Mouse (Mus musculus): Measurements from ENCODE around the gene Rnf40.

Rnf40 gene

DNA sequence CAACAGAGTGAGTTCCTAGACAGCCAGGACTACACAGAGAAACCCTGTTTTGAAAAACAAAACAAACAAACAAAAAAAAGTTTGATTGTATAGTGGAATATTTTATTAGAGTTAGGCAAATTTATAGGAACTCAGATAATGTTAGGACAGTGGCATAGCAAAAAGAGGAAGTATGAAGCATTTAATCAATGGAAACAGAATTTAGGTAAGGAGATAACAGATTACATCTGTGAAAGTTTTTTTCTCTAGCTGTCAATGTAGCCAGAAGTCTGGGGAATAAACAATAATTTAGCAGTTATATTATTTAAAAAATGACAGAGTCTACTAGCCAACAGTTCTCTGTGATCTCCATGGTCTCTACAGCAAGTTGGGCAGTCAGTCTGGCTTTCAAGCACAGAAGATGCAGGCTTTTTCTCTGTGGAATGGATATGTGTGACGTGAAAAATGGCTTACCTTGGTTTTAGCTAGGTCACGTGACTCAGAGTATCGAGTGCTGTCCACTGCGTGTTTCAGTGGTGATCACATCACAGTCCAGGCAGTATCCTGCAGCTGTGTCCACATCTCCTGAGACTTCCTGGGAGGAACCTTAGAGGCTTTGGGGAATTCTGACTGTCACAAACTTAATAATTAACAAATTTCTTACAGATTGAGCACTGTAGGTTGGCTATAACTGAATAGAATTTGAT lies 60.1 kb downstream of the Rnf40 start:
- peak in 1 of 2 experiments; percentile 43 for DNase-seq (ENCODE audit: inconsistent age in 2 of 2, low spot score in 1 of 2)

DNA sequence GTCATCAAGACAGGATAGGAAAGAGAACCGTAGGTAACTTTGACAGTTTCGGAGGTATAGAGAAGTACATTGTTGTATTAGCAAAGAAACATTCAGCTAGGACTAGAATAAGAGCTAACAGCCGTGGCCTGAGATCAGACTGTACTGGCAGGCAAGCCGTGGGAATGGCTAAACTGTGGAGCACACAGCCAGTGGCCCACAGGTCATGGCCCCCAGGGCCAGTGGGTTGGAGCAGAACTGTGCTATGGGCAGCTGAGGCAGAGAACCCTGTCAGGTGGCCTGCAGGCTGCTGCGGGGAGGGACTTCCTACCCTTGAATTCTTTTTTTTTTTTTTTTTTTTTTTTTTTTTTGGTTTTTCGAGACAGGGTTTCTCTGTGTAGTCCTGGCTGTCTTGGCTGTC lies 60.6 kb downstream of the Rnf40 start:
- no peak for DNase-seq (ENCODE audit: inconsistent age in 2 of 2, low spot score in 1 of 2)

DNA sequence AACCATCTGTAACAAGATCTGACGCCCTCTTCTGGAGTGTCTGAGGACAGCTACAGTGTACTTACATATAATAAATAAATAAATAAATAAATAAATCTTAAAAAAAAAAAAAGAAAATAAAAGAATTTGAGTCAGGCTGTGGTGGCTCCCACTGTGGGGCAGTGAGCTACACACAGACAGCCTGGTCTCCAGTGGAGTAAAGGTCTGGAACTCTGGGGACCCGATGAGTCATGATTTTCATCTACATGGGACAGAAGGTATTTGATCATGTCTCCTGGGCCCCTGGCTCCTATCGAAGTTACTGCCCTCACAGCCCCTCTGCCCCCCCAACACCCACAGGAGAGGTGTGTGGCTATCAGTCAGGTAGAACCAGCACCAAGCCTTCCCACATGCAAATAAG lies 63.1 kb downstream of the Rnf40 start:
- no peak for DNase-seq (ENCODE audit: inconsistent age in 2 of 2, low spot score in 1 of 2)

DNA sequence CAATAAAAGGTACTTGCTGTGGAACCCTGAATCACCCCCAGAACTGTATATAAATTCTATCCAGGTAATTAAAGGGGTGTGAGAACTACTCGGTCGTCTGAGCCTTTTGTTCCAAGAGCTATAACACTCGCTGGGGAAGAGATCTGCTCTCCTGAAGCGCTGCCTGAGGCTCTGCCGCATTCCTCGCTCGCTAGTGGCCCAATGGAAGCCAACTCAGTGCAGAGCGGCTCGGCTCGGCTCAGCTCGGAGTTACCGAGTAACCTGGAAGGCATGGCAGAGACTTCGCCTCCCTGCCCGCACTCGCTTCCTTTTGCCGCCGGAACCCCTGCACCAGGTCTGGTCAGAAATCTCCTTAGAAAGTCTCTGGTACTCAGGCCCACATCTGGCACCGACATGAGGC lies 63.5 kb downstream of the Rnf40 start:
- DNase-seq (ENCODE audit: inconsistent age in 2 of 2, low spot score in 1 of 2) = peak in 1 of 2 experiments; percentile 32

DNA sequence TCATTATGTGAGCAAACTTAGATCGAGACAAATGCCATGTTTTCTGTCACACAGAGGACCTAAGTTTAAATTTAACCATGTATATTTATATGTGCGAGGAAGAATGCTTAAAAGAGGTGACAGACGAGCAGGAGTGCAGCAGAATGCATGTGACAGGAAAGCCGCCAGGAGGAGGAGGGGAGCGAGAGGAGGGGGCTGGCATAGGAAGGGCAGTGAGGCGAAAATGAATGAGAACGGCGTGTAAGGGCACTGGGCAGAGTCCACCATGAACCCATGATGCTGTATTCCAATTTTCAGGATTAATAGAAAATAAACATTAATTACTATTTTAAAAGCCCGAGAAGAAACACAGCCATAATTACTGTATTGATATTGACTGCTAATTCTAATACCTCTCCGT lies 65.8 kb downstream of the Rnf40 start:
- no peak for DNase-seq (ENCODE audit: inconsistent age in 2 of 2, low spot score in 1 of 2)

All from adrenal gland, adult (tissue).